Mouse (Mus musculus): ENCODE results near the gene Thg1l. TPM values are rescaled to one million over a fixed set of nuclear protein-coding genes. Genes with fewer than 3 reads are reported as not detected.

Gene Thg1l
- polyA plus RNA-seq (2014; fragmentation: Nextera tagmentation; extraction: Ambion mirVana) = 8.7 and 9.4 TPM in 2 replicates

- Histone ChIP-seq H3K4me1 (replicated peaks; ENCODE audit: control insufficient read depth, insufficient read depth, low read length) (peaks cover 4% of the 10 kb centered on the region), H3K9ac (peak within 1 kb of the TSS; percentile 54), H3K9me3 (ENCODE audit: control insufficient read depth, low read length) (no peaks in the 10 kb centered on the region), H3K36me3 (replicated peaks; ENCODE audit: control insufficient read depth, insufficient read depth) (peaks cover 22% of the 10 kb centered on the region), H3K4me3 (replicated peaks; ENCODE audit: low read length) (peak within 1 kb of the TSS; percentile 57), H3K27ac (peak within 1 kb of the TSS; percentile 43; the same call in 1 of the 2 replicates), H3K27me3 (ENCODE audit: control insufficient read depth, insufficient read depth, low read length) (no peaks in the 10 kb centered on the region), H3K4me2 (replicated peaks) (peak within 1 kb of the TSS; percentile 44)
- ATAC-seq (ENCODE audit: low FRiP score) (peak; percentile 99), DNase-seq (ENCODE audit: low spot score) (peak; percentile 95)
- WGBS = under 1% methylated on average over 32 of the region's 32 CpGs
Measured at GRCm38 (mm10) chr11:45955127-45955627, at the start of gene Thg1l. Gene Thg1l, minus strand, starts transcription at chr11:45955494.

- WGBS = 48% methylated on average over 13 of the region's 13 CpGs
- Histone ChIP-seq H3K36me3 (replicated peaks; ENCODE audit: control insufficient read depth, insufficient read depth) (no peaks in the 10 kb centered on the region), H3K27me3 (ENCODE audit: control insufficient read depth, insufficient read depth, low read length) (no peaks in the 10 kb centered on the region), H3K9ac (no peak overlapping the region), H3K9me3 (ENCODE audit: control insufficient read depth, low read length) (no peaks in the 10 kb centered on the region), H3K4me2 (replicated peaks) (peak overlapping the region; percentile 27), H3K27ac (no peak overlapping the region), H3K4me3 (replicated peaks; ENCODE audit: low read length) (no peak overlapping the region), H3K4me1 (replicated peaks; ENCODE audit: control insufficient read depth, insufficient read depth, low read length) (no peaks in the 10 kb centered on the region)
- no peak for DNase-seq (ENCODE audit: low spot score)
- no peak for ATAC-seq (ENCODE audit: low FRiP score)
Measured at GRCm38 (mm10) chr11:45992087-45992486, 36.8 kb upstream of the Thg1l start.

GRCm38 (mm10) chr11:45991604-45992003 lies 36.3 kb upstream of the Thg1l start:
- DNase-seq (ENCODE audit: low spot score) (no peak), ATAC-seq (ENCODE audit: low FRiP score) (no peak)
- no peak overlapping the region for H3K27ac ChIP-seq
- 9% methylated on average over 16 of the region's 16 CpGs for WGBS
- H3K4me3 ChIP-seq (replicated peaks; ENCODE audit: low read length) = 0 out of 2 replicates have a peak overlapping the region, but pooled peaks have one; percentile 3
- H3K9me3 ChIP-seq (ENCODE audit: control insufficient read depth, low read length) = no peaks in the 10 kb centered on the region
- H3K36me3 ChIP-seq (replicated peaks; ENCODE audit: control insufficient read depth, insufficient read depth) = no peaks in the 10 kb centered on the region
- H3K9ac ChIP-seq = no peak overlapping the region
- H3K4me1 ChIP-seq (replicated peaks; ENCODE audit: control insufficient read depth, insufficient read depth, low read length) = no peaks in the 10 kb centered on the region
- H3K27me3 ChIP-seq (ENCODE audit: control insufficient read depth, insufficient read depth, low read length) = no peaks in the 10 kb centered on the region
- H3K4me2 ChIP-seq (replicated peaks) = peak overlapping the region; percentile 27

GRCm38 (mm10) chr11:45980893-45981253 lies 25.6 kb upstream of the Thg1l start:
- DNase-seq (ENCODE audit: low spot score) = no peak
- Histone ChIP-seq H3K4me2 (replicated peaks) (peak overlapping the region; percentile 64), H3K4me1 (replicated peaks; ENCODE audit: control insufficient read depth, insufficient read depth, low read length) (peaks cover 7% of the 10 kb centered on the region; the same call in 1 of the 2 replicates), H3K36me3 (replicated peaks; ENCODE audit: control insufficient read depth, insufficient read depth) (no peaks in the 10 kb centered on the region), H3K9ac (peak overlapping the region; percentile 78), H3K27me3 (ENCODE audit: control insufficient read depth, insufficient read depth, low read length) (no peaks in the 10 kb centered on the region), H3K4me3 (replicated peaks; ENCODE audit: low read length) (peak overlapping the region; percentile 52), H3K27ac (peak overlapping the region; percentile 57; the same call in 1 of the 2 replicates), H3K9me3 (ENCODE audit: control insufficient read depth, low read length) (peaks cover 5% of the 10 kb centered on the region; the same call in 1 of the 2 replicates)
- ATAC-seq (ENCODE audit: low FRiP score) = peak; percentile 16; the same call in 1 of the 2 replicates
- 33% methylated on average over 19 of the region's 19 CpGs for WGBS

GRCm38 (mm10) chr11:45979946-45980892 lies 24.9 kb upstream of the Thg1l start, which contains the start of gene Sox30:
Gene Sox30, plus strand, starts transcription at chr11:45980310.
- Histone ChIP-seq H3K4me2 (replicated peaks) (peak within 1 kb of the TSS; percentile 64), H3K36me3 (replicated peaks; ENCODE audit: control insufficient read depth, insufficient read depth) (no peaks in the 10 kb centered on the region), H3K9me3 (ENCODE audit: control insufficient read depth, low read length) (peaks cover 5% of the 10 kb centered on the region; the same call in 1 of the 2 replicates), H3K9ac (peak within 1 kb of the TSS; percentile 78), H3K27me3 (ENCODE audit: control insufficient read depth, insufficient read depth, low read length) (no peaks in the 10 kb centered on the region), H3K27ac (peak within 1 kb of the TSS; percentile 57; the same call in 1 of the 2 replicates), H3K4me1 (replicated peaks; ENCODE audit: control insufficient read depth, insufficient read depth, low read length) (peaks cover 7% of the 10 kb centered on the region; the same call in 1 of the 2 replicates), H3K4me3 (replicated peaks; ENCODE audit: low read length) (peak within 1 kb of the TSS; percentile 52)
- DNase-seq (ENCODE audit: low spot score) (peak; percentile 63), ATAC-seq (ENCODE audit: low FRiP score) (peak; percentile 98)
- 8% methylated on average over 82 of the region's 115 CpGs for WGBS

- Histone ChIP-seq H3K4me3 (replicated peaks; ENCODE audit: low read length) (no peak overlapping the region), H3K36me3 (replicated peaks; ENCODE audit: control insufficient read depth, insufficient read depth) (no peaks in the 10 kb centered on the region), H3K4me1 (replicated peaks; ENCODE audit: control insufficient read depth, insufficient read depth, low read length) (peaks cover 5% of the 10 kb centered on the region; the same call in 1 of the 2 replicates), H3K4me2 (replicated peaks) (no peak overlapping the region), H3K9me3 (ENCODE audit: control insufficient read depth, low read length) (peaks cover 5% of the 10 kb centered on the region; the same call in 1 of the 2 replicates), H3K9ac (no peak overlapping the region), H3K27ac (no peak overlapping the region), H3K27me3 (ENCODE audit: control insufficient read depth, insufficient read depth, low read length) (no peaks in the 10 kb centered on the region)
- 82% methylated on average over 3 of the region's 3 CpGs for WGBS
- no peak for ATAC-seq (ENCODE audit: low FRiP score)
- no peak for DNase-seq (ENCODE audit: low spot score)
Measured at GRCm38 (mm10) chr11:45976061-45976460, 20.8 kb upstream of the Thg1l start.

GRCm38 (mm10) chr11:45974466-45974865 lies 19.2 kb upstream of the Thg1l start:
- DNase-seq (ENCODE audit: low spot score) = no peak
- ATAC-seq (ENCODE audit: low FRiP score) = no peak
- Histone ChIP-seq H3K36me3 (replicated peaks; ENCODE audit: control insufficient read depth, insufficient read depth) (no peaks in the 10 kb centered on the region), H3K9me3 (ENCODE audit: control insufficient read depth, low read length) (no peaks in the 10 kb centered on the region), H3K4me1 (replicated peaks; ENCODE audit: control insufficient read depth, insufficient read depth, low read length) (no peaks in the 10 kb centered on the region), H3K27ac (no peak overlapping the region), H3K4me2 (replicated peaks) (no peak overlapping the region), H3K9ac (no peak overlapping the region), H3K27me3 (ENCODE audit: control insufficient read depth, insufficient read depth, low read length) (no peaks in the 10 kb centered on the region), H3K4me3 (replicated peaks; ENCODE audit: low read length) (no peak overlapping the region)
- 89% methylated on average over 8 of the region's 8 CpGs for WGBS

GRCm38 (mm10) chr11:45973635-45974034 lies 18.3 kb upstream of the Thg1l start:
- Histone ChIP-seq H3K27ac (no peak overlapping the region), H3K4me2 (replicated peaks) (no peak overlapping the region), H3K36me3 (replicated peaks; ENCODE audit: control insufficient read depth, insufficient read depth) (no peaks in the 10 kb centered on the region), H3K4me3 (replicated peaks; ENCODE audit: low read length) (no peak overlapping the region), H3K9me3 (ENCODE audit: control insufficient read depth, low read length) (no peaks in the 10 kb centered on the region), H3K4me1 (replicated peaks; ENCODE audit: control insufficient read depth, insufficient read depth, low read length) (no peaks in the 10 kb centered on the region), H3K27me3 (ENCODE audit: control insufficient read depth, insufficient read depth, low read length) (no peaks in the 10 kb centered on the region), H3K9ac (no peak overlapping the region)
- no peak for DNase-seq (ENCODE audit: low spot score)
- ATAC-seq (ENCODE audit: low FRiP score) = no peak
- 85% methylated on average over 5 of the region's 5 CpGs for WGBS

GRCm38 (mm10) chr11:45968466-45968865 lies 13.2 kb upstream of the Thg1l start:
- no peak overlapping the region for H3K4me2 ChIP-seq (replicated peaks)
- no peaks in the 10 kb centered on the region for H3K4me1 ChIP-seq (replicated peaks; ENCODE audit: control insufficient read depth, insufficient read depth, low read length)
- H3K36me3 ChIP-seq (replicated peaks; ENCODE audit: control insufficient read depth, insufficient read depth) = no peaks in the 10 kb centered on the region
- H3K9ac ChIP-seq = no peak overlapping the region
- H3K27ac ChIP-seq = no peak overlapping the region
- H3K9me3 ChIP-seq (ENCODE audit: control insufficient read depth, low read length) = no peaks in the 10 kb centered on the region
- ATAC-seq (ENCODE audit: low FRiP score) = no peak
- DNase-seq (ENCODE audit: low spot score) = no peak
- WGBS = 91% methylated on average over 3 of the region's 3 CpGs
- no peak overlapping the region for H3K4me3 ChIP-seq (replicated peaks; ENCODE audit: low read length)
- no peaks in the 10 kb centered on the region for H3K27me3 ChIP-seq (ENCODE audit: control insufficient read depth, insufficient read depth, low read length)

Measured in hindbrain, embryonic 14.5 days (tissue).